Mouse (Mus musculus) adrenal gland, adult 2 months (tissue): ENCODE data around the gene Mrps18c. TPM values are rescaled to one million over a fixed set of nuclear protein-coding genes. Genes with fewer than 3 reads are reported as not detected.

Source experiments
- DNase-seq: peaks from one replicate; pipeline ENCODE4 v3.0.0; 2021
- long read RNA-seq: library from polyadenylated mRNA; stranded (forward); transcript quantifications from one replicate; pipeline ENCODE4 v2.0.0, GENCODE M21; 2021
- polyA plus RNA-seq: library from polyadenylated mRNA; depleted of rRNA; stranded (reverse); fragments of >200 nt; gene quantifications from 2 replicates; pipeline ENCODE4 v1.2.3, GENCODE M21; 2012; rRNA removed
- total RNA-seq, 2 experiments: library from RNA; stranded (reverse); gene quantifications; 2 replicates each; pipeline ENCODE4 v1.2.3; 2021

Mrps18c gene
- total RNA-seq (10 to 100 TPM; 86.0 to 97.4 TPM), polyA plus RNA-seq (5.2 and 5.4 TPM in 2 replicates)
- long read RNA-seq, transcript Mrps18c-201 (6 exons, 638 nt): major isoform, 38 of 45 reads
- long read RNA-seq, partial matches to known transcripts: 0 of 45 reads
- long read RNA-seq, other reads (novel, unspliced or antisense): 4 of 45 reads

- peak; percentile 94 for DNase-seq
Observed at GRCm38 (mm10) chr5:100798165-100798860, at the start of gene Mrps18c, which contains the start of gene Helq. Gene Mrps18c, plus strand, starts transcription at chr5:100798627. Gene Helq, minus strand, starts transcription at chr5:100798598.

GRCm38 (mm10) chr5:100750617-100751255 is 47.7 kb upstream of the Mrps18c start:
- DNase-seq: peak; percentile 54

- DNase-seq: peak; percentile 33
Observed at GRCm38 (mm10) chr5:100751655-100752054, 46.8 kb upstream of the Mrps18c start.

GRCm38 (mm10) chr5:100753407-100753806 is 45.0 kb upstream of the Mrps18c start:
- DNase-seq: no peak

- DNase-seq: no peak
Observed at GRCm38 (mm10) chr5:100758121-100758520, 40.3 kb upstream of the Mrps18c start.

GRCm38 (mm10) chr5:100760049-100760663 is 38.3 kb upstream of the Mrps18c start:
- DNase-seq: no peak

GRCm38 (mm10) chr5:100761736-100762135 is 36.7 kb upstream of the Mrps18c start:
- no peak for DNase-seq

- DNase-seq: no peak
Observed at GRCm38 (mm10) chr5:100766026-100766425, 32.4 kb upstream of the Mrps18c start.

- no peak for DNase-seq
Observed at GRCm38 (mm10) chr5:100771575-100771974, 26.9 kb upstream of the Mrps18c start.

GRCm38 (mm10) chr5:100775778-100776404 is 22.5 kb upstream of the Mrps18c start:
- DNase-seq: no peak

GRCm38 (mm10) chr5:100776900-100777299 is 21.5 kb upstream of the Mrps18c start:
- DNase-seq: peak; percentile 18

- DNase-seq: no peak
Observed at GRCm38 (mm10) chr5:100779002-100779401, 19.4 kb upstream of the Mrps18c start.

- DNase-seq: no peak
Observed at GRCm38 (mm10) chr5:100787527-100787926, 10.9 kb upstream of the Mrps18c start.

- no peak for DNase-seq
Observed at GRCm38 (mm10) chr5:100792261-100792660, 6.2 kb upstream of the Mrps18c start.

- DNase-seq: no peak
Observed at GRCm38 (mm10) chr5:100794084-100794483, 4.3 kb upstream of the Mrps18c start.

- no peak for DNase-seq
Observed at GRCm38 (mm10) chr5:100818341-100818740, 19.9 kb downstream of the Mrps18c start.

GRCm38 (mm10) chr5:100819568-100820480 is 21.4 kb downstream of the Mrps18c start:
- DNase-seq: no peak

- peak; percentile 94 for DNase-seq
Observed at GRCm38 (mm10) chr5:100820483-100821184, 22.2 kb downstream of the Mrps18c start, which contains the start of gene Abraxas1. Gene Abraxas1, minus strand, starts transcription at chr5:100820965.

- peak; percentile 22 for DNase-seq
Observed at GRCm38 (mm10) chr5:100821375-100821774, 22.9 kb downstream of the Mrps18c start.

GRCm38 (mm10) chr5:100822826-100823225 is 24.4 kb downstream of the Mrps18c start:
- DNase-seq: no peak
